Mouse (Mus musculus): ENCODE measurements around the gene Ntng1.

- TF ChIP-seq CTCF (IDR thresholded peaks at IDR 0.05) (no peak), EP300 (IDR thresholded peaks at IDR 0.05) (no peak)
Observed at GRCm38 (mm10) chr3:110064709-110065256, 79.0 kb downstream of the Ntng1 start.
